8 mouse cellular contexts compared by ENCODE assay signal in genomic region chr19:46308706-46309435, GRCm38 (mm10). TPM values are rescaled to one million over a fixed set of nuclear protein-coding genes. Genes with fewer than 3 reads are reported as not detected.
DNase-seq lines count a peak whose midpoint lies in the region; ATAC-seq and TF ChIP-seq lines count a peak whose summit lies in the region.

No protein-coding gene starts in this region.

- peak; percentile 76 for ATAC-seq in forebrain, embryonic 15.5 days (replicated peaks)
- peak; percentile 19; the same call in 1 of the 2 replicates for ATAC-seq in lung, embryonic 16.5 days (ENCODE audit: low read depth)

- peak overlapping the region; percentile 62 to 71 for H3K4me3 ChIP-seq in ES-E14 (ENCODE audit: insufficient read depth in 1 of 2, low read depth in 1 of 2, low read length in 2 of 2, poor library complexity in 1 of 2, severe bottlenecking in 1 of 2)
- H3K4me3 ChIP-seq in forebrain, embryonic 15.5 days, result peak overlapping the region; percentile 46
- H3K4me3 ChIP-seq in lung, embryonic 16.5 days (ENCODE audit: low read length), result peak overlapping the region; percentile 47

- peak overlapping the region; percentile 87 for H3K4me2 ChIP-seq in forebrain, embryonic 15.5 days (replicated peaks)
- peak overlapping the region; percentile 84 for H3K4me2 ChIP-seq in lung, embryonic 16.5 days (ENCODE audit: low read depth, low read length)

- peak; percentile 82 for DNase-seq in ES-E14 (ENCODE audit: low read depth, low spot score)
- peak; percentile 86 for DNase-seq in cerebellum, adult 11-12 months
- DNase-seq in heart, postnatal 36 days, result peak; percentile 83 to 91
- peak; percentile 66 to 85 for DNase-seq in layer of hippocampus, adult 8-10 months (ENCODE audit: low spot score in 2 of 2)
- DNase-seq in ovary, postnatal 36 days (ENCODE audit: low spot score), result peak; percentile 84
- DNase-seq in thymus, postnatal 14 days, result peak; percentile 91

- H3K9ac ChIP-seq in ES-E14 (ENCODE audit: insufficient read depth, low read depth, low read length, poor library complexity, severe bottlenecking), result peak overlapping the region; percentile 66
- peak overlapping the region; percentile 53 for H3K9ac ChIP-seq in forebrain, embryonic 15.5 days (replicated peaks)
- H3K9ac ChIP-seq in lung, embryonic 16.5 days (ENCODE audit: low read length), result peak overlapping the region; percentile 64

- in situ Hi-C loops in ES-E14 (cut with MboI; ENCODE audit: low sequenced_read_pairs in 2 of 2, unreplicated experiment in 2 of 2), result no loop called here

- peaks cover 22% of the 10 kb centered on the region for H3K27me3 ChIP-seq in forebrain, embryonic 15.5 days
- no peaks in the 10 kb centered on the region; the same call in 1 of the 2 replicates for H3K27me3 ChIP-seq in lung, embryonic 16.5 days (ENCODE audit: control insufficient read depth, insufficient read depth, low read depth, low read length)

- WGBS in forebrain, embryonic 15.5 days, result 1% methylated on average over 47 of the region's 47 CpGs
- 2% methylated on average over 47 of the region's 47 CpGs for WGBS in lung, embryonic 16.5 days

- peaks cover 0 to 16% of the 10 kb centered on the region in 2 experiments; a peak in 1 of 4 replicates for H3K4me1 ChIP-seq in ES-E14 (ENCODE audit: control insufficient read depth in 2 of 2, insufficient read depth in 2 of 2, low read length in 2 of 2, poor library complexity in 1 of 2)
- peaks cover 33% of the 10 kb centered on the region for H3K4me1 ChIP-seq in forebrain, embryonic 15.5 days
- peaks cover 11% of the 10 kb centered on the region for H3K4me1 ChIP-seq in lung, embryonic 16.5 days (replicated peaks; ENCODE audit: control insufficient read depth, insufficient read depth, low read length)

- peaks cover 6% of the 10 kb centered on the region; the same call in 1 of the 2 replicates for H3K36me3 ChIP-seq in ES-E14 (ENCODE audit: control insufficient read depth, insufficient read depth, low read length, poor library complexity, severe bottlenecking)
- peaks cover 11% of the 10 kb centered on the region for H3K36me3 ChIP-seq in forebrain, embryonic 15.5 days
- peaks cover 10% of the 10 kb centered on the region; the same call in 1 of the 2 replicates for H3K36me3 ChIP-seq in lung, embryonic 16.5 days (ENCODE audit: control insufficient read depth, insufficient read depth, low read length)

- intact Hi-C loops in heart, postnatal 36 days (cut with DNase I), result loop anchor here (1.0 to 10.0 kb wide), 2 partner anchors 136 to 174 kb away; no protein-coding TSS in a partner anchor

- no peaks in the 10 kb centered on the region for H3K9me3 ChIP-seq in ES-E14 (ENCODE audit: control insufficient read depth, insufficient read depth, low read depth, low read length)
- H3K9me3 ChIP-seq in forebrain, embryonic 15.5 days, result no peaks in the 10 kb centered on the region
- no peaks in the 10 kb centered on the region for H3K9me3 ChIP-seq in lung, embryonic 16.5 days (ENCODE audit: control insufficient read depth, low read length)

- H3K27ac ChIP-seq in ES-E14 (ENCODE audit: insufficient read depth, low read depth, low read length, poor library complexity, severe bottlenecking), result no peak overlapping the region
- no peak overlapping the region for H3K27ac ChIP-seq in forebrain, embryonic 15.5 days (replicated peaks)
- no peak overlapping the region for H3K27ac ChIP-seq in lung, embryonic 16.5 days (ENCODE audit: low read length)

TF ChIP-seq in ES-E14, 5 proteins besides CTCF, POLR2A, EP300 and RAD21:
- TF ChIP-seq ZC3H11A (IDR thresholded peaks at IDR 0.05; ENCODE audit: borderline replicate concordance, low read depth, low read length), result 0 out of 2 replicates have a peak, but pooled peaks have one; percentile 18
- no peak for TF ChIP-seq ZNF384 (IDR thresholded peaks at IDR 0.05; ENCODE audit: low read depth, low read length)
- peak; percentile 19; the same call in 1 of the 2 replicates for TF ChIP-seq MAFK (IDR thresholded peaks at IDR 0.05; ENCODE audit: insufficient read depth, low read depth, low read length)
- peak; percentile 32; the same call in 1 of the 2 replicates for TF ChIP-seq HCFC1 (IDR thresholded peaks at IDR 0.05; ENCODE audit: borderline replicate concordance, insufficient read depth, low read length)
- no peak for TF ChIP-seq CHD2 (IDR thresholded peaks at IDR 0.05; ENCODE audit: low read depth, low read length)

RNA-seq across cellular contexts. Expression of gene Nfkb2, which starts 4.8 kb away (rescaled TPM):
- 11.6 and 13.0 TPM in 2 replicates for total RNA-seq in ES-E14 (2012; rRNA removed)
- polyA plus RNA-seq in forebrain, embryonic 15.5 days (2015; fragmentation: Nextera tagmentation; extraction: Ambion mirVana), result 1.9 and 2.2 TPM in 2 replicates
- 10 to 100 TPM; 16.6 to 22.8 TPM for total RNA-seq in heart, postnatal 36 days (2021)
- 1 to 10 TPM; 2.6 to 4.2 (median 3.3) TPM for total RNA-seq in layer of hippocampus, adult 8-10 months (2022)
- 8.3 and 9.1 TPM in 2 replicates for polyA plus RNA-seq in lung, embryonic 16.5 days (2015; fragmentation: Nextera tagmentation; extraction: Ambion mirVana)

RNA-seq across cellular contexts. Expression of gene Psd, which starts 18.1 kb away (rescaled TPM):
- total RNA-seq in ES-E14 (2012; rRNA removed), result 2.4 and 3.1 TPM in 2 replicates
- 78.2 and 79.9 TPM in 2 replicates for polyA plus RNA-seq in forebrain, embryonic 15.5 days (2015; fragmentation: Nextera tagmentation; extraction: Ambion mirVana)
- total RNA-seq in heart, postnatal 36 days (2021), result 1 to 10 TPM in 1 of 2 experiments, under 1 TPM in 1; 0.57 to 1.3 TPM
- total RNA-seq in layer of hippocampus, adult 8-10 months (2022), result 100 to 1,000 TPM; 602 to 631 (median 613) TPM
- 3.4 and 4.3 TPM in 2 replicates for polyA plus RNA-seq in lung, embryonic 16.5 days (2015; fragmentation: Nextera tagmentation; extraction: Ambion mirVana)

RNA-seq across cellular contexts. Expression of gene Fbxl15, which starts 19.1 kb away (rescaled TPM):
- 7.8 and 7.9 TPM in 2 replicates for total RNA-seq in ES-E14 (2012; rRNA removed)
- 37.5 and 40.2 TPM in 2 replicates for polyA plus RNA-seq in forebrain, embryonic 15.5 days (2015; fragmentation: Nextera tagmentation; extraction: Ambion mirVana)
- 1 to 10 TPM; 4.2 to 4.4 TPM for total RNA-seq in heart, postnatal 36 days (2021)
- total RNA-seq in layer of hippocampus, adult 8-10 months (2022), result 10 to 100 TPM; 22.9 to 29.3 (median 25.8) TPM
- polyA plus RNA-seq in lung, embryonic 16.5 days (2015; fragmentation: Nextera tagmentation; extraction: Ambion mirVana), result 12.0 and 13.3 TPM in 2 replicates

RNA-seq across cellular contexts. Expression of gene Cuedc2, which starts 29.6 kb away (rescaled TPM):
- total RNA-seq in ES-E14 (2012; rRNA removed), result 75.1 and 102 TPM in 2 replicates
- polyA plus RNA-seq in forebrain, embryonic 15.5 days (2015; fragmentation: Nextera tagmentation; extraction: Ambion mirVana), result 351 and 362 TPM in 2 replicates
- 10 to 100 TPM; 87.2 to 94.6 TPM for total RNA-seq in heart, postnatal 36 days (2021)
- total RNA-seq in layer of hippocampus, adult 8-10 months (2022), result 100 to 1,000 TPM; 158 to 175 (median 166) TPM
- polyA plus RNA-seq in lung, embryonic 16.5 days (2015; fragmentation: Nextera tagmentation; extraction: Ambion mirVana), result 144 and 153 TPM in 2 replicates

RNA-seq across cellular contexts. Expression of gene Mfsd13a, which starts 32.0 kb away (rescaled TPM):
- 9.9 and 19.8 TPM in 2 replicates for total RNA-seq in ES-E14 (2012; rRNA removed)
- polyA plus RNA-seq in forebrain, embryonic 15.5 days (2015; fragmentation: Nextera tagmentation; extraction: Ambion mirVana), result 8.7 and 9.3 TPM in 2 replicates
- 1 to 10 TPM; 2.4 to 2.5 TPM for total RNA-seq in heart, postnatal 36 days (2021)
- total RNA-seq in layer of hippocampus, adult 8-10 months (2022), result 10 to 100 TPM; 28.3 to 30.7 (median 30.3) TPM
- 10.4 and 11.4 TPM in 2 replicates for polyA plus RNA-seq in lung, embryonic 16.5 days (2015; fragmentation: Nextera tagmentation; extraction: Ambion mirVana)

Comparison
In these comparisons a context has a peak if more than half of its experiments do, and no peak if none do; other contexts are left out.
1. RNA of gene Psd, which starts 18.1 kb away (total RNA-seq): 602 to 631 TPM in layer of hippocampus, adult 8-10 months; 2.4 to 3.1 TPM in ES-E14 and 0.57 to 1.3 TPM in heart, postnatal 36 days; every median in the first group is over 100 times any median in the second.
2. Peak in every context shown above with its lines, with median percentiles within 50 percentile points of each other: DNase-seq, H3K4me3 ChIP-seq and H3K9ac ChIP-seq.